Mouse (Mus musculus) thymus, adult 2 months (tissue): Measurements from ENCODE around the gene Pcare. TPM values are rescaled to one million over a fixed set of nuclear protein-coding genes. Genes with fewer than 3 reads are reported as not detected.
"Not testable (repeated sequence)": the region's sequence is repeated elsewhere in the genome, so short reads cannot be mapped to it uniquely, and the experiment has no call there.

Experiments used
- DNase-seq: peaks from one replicate; pipeline ENCODE4 v3.0.0; 2021
- H3K27ac ChIP-seq: fragments of 200-500 bp; 2 replicates; pipeline ENCODE4 v1.5.1; 2012; ENCODE audit warnings: low read length, control low read depth; ENCODE audit not compliant: control insufficient read depth, insufficient read depth
- H3K27me3 ChIP-seq: fragments of 200-500 bp; 2 replicates; pipeline ENCODE4 v1.6.1; 2012; ENCODE audit warnings: mild to moderate bottlenecking, low read length, moderate library complexity, mixed read lengths; ENCODE audit not compliant: control insufficient read depth, insufficient read depth
- H3K36me3 ChIP-seq: fragments of 200-500 bp; 2 replicates; pipeline ENCODE4 v1.6.1; 2012; ENCODE audit warnings: mild to moderate bottlenecking, low read length, moderate library complexity; ENCODE audit not compliant: control insufficient read depth, insufficient read depth
- H3K4me1 ChIP-seq: fragments of 200-500 bp; replicated peaks from 2 replicates; pipeline ENCODE4 v1.6.1; 2012; ENCODE audit warnings: low read length; ENCODE audit not compliant: control insufficient read depth, insufficient read depth
- H3K4me3 ChIP-seq: fragments of 200-500 bp; 2 replicates; pipeline ENCODE4 v1.5.1; 2012; ENCODE audit warnings: mild to moderate bottlenecking, low read length, control low read depth, moderate library complexity; ENCODE audit not compliant: control insufficient read depth, insufficient read depth
- CTCF ChIP-seq: fragments of 200-500 bp; IDR thresholded peaks from 2 replicates; pipeline ENCODE4 v1.5.1; 2012; ENCODE audit warnings: mild to moderate bottlenecking, control low read depth, low read length, moderate library complexity, borderline replicate concordance; ENCODE audit not compliant: control insufficient read depth, poor library complexity, insufficient read depth; ENCODE audit errors: extremely low read depth
- POLR2A ChIP-seq: fragments of 200-500 bp; IDR thresholded peaks from 2 replicates; pipeline ENCODE4 v1.6.1; 2012; ENCODE audit warnings: mild to moderate bottlenecking, low read length, control low read depth, moderate library complexity; ENCODE audit not compliant: control insufficient read depth, poor library complexity, insufficient read depth; ENCODE audit errors: extremely low read depth
- WGBS: fragments of 180-500 bp; shearing (Covaris S2); methylation state at CpG from one replicate; pipeline ENCODE4 v1.1.7; 2018; 5-methylcytosine and 5-hydroxymethylcytosine counted together
- polyA plus RNA-seq: library from polyadenylated mRNA; depleted of rRNA; stranded (reverse); fragments of >200 nt; gene quantifications from 2 replicates; pipeline ENCODE4 v1.2.3, GENCODE M21; 2012

Pcare gene
- polyA plus RNA-seq, 1 experiment, result not detected

- no peak overlapping the region for H3K27ac ChIP-seq
- no peaks in the 10 kb centered on the region for H3K4me1 ChIP-seq
- TF ChIP-seq POLR2A (no peak), CTCF (no peak)
- H3K36me3 ChIP-seq, result no peaks in the 10 kb centered on the region
- DNase-seq, result no peak
- WGBS, result 90% methylated on average over 4 of the region's 4 CpGs
- no peak overlapping the region for H3K4me3 ChIP-seq
- no peaks in the 10 kb centered on the region for H3K27me3 ChIP-seq
Observed at GRCm38 (mm10) chr17:71780945-71781344, 28.3 kb upstream of the Pcare start.

DNA sequence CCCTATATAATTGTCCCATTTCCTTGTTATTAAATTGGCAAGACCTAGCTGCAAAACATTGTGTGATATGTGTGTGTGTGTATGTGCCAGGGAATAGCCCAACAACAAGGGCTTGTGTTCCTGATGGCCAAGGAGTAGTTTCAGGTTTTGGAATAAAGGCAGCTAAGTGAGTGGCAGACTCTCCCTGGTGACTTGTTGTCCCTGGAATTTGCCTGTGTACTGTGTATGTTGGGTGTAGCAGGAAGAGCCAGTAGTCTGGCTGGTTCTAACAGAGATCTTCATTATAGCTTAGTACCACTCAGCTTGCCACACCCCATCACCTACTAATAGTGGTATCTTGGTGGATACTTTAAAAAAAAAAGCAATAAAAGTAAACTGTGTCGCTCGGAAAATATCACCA, 27.8 kb upstream of the Pcare start:
- Histone ChIP-seq H3K27ac (no peak overlapping the region), H3K27me3 (no peaks in the 10 kb centered on the region), H3K4me1 (no peaks in the 10 kb centered on the region), H3K36me3 (no peaks in the 10 kb centered on the region), H3K4me3 (no peak overlapping the region)
- no peak for TF ChIP-seq CTCF
- TF ChIP-seq POLR2A, result no peak
- DNase-seq, result no peak
- WGBS, result 92% methylated on average over 2 of the region's 2 CpGs

- Histone ChIP-seq H3K36me3 (no peaks in the 10 kb centered on the region), H3K27ac (no peak overlapping the region), H3K4me3 (no peak overlapping the region), H3K4me1 (no peaks in the 10 kb centered on the region), H3K27me3 (no peaks in the 10 kb centered on the region)
- WGBS, result 87% methylated on average over 3 of the region's 3 CpGs
- DNase-seq, result no peak
- no peak for TF ChIP-seq POLR2A
- TF ChIP-seq CTCF, result no peak
Observed at GRCm38 (mm10) chr17:71778696-71779095, 26.0 kb upstream of the Pcare start.

GRCm38 (mm10) chr17:71775279-71775678, 22.6 kb upstream of the Pcare start:
- 77% methylated on average over 4 of the region's 4 CpGs for WGBS
- Histone ChIP-seq H3K27ac (no peak overlapping the region), H3K4me3 (no peak overlapping the region), H3K36me3 (no peaks in the 10 kb centered on the region), H3K27me3 (no peaks in the 10 kb centered on the region), H3K4me1 (no peaks in the 10 kb centered on the region)
- no peak for TF ChIP-seq CTCF
- TF ChIP-seq POLR2A, result no peak
- DNase-seq, result no peak

GRCm38 (mm10) chr17:71774173-71774572, 21.5 kb upstream of the Pcare start:
- H3K27me3 ChIP-seq, result no peaks in the 10 kb centered on the region
- H3K27ac ChIP-seq, result no peak overlapping the region
- H3K36me3 ChIP-seq, result no peaks in the 10 kb centered on the region
- TF ChIP-seq POLR2A (no peak), CTCF (no peak)
- no peak for DNase-seq
- 84% methylated on average over 4 of the region's 4 CpGs for WGBS
- H3K4me1 ChIP-seq, result no peaks in the 10 kb centered on the region
- no peak overlapping the region for H3K4me3 ChIP-seq

- WGBS, result 92% methylated on average over 3 of the region's 3 CpGs
- Histone ChIP-seq H3K4me3 (no peak overlapping the region), H3K4me1 (no peaks in the 10 kb centered on the region), H3K36me3 (no peaks in the 10 kb centered on the region), H3K27ac (no peak overlapping the region), H3K27me3 (no peaks in the 10 kb centered on the region)
- DNase-seq, result no peak
- TF ChIP-seq CTCF (no peak), POLR2A (no peak)
Observed at GRCm38 (mm10) chr17:71770696-71771095, 18.0 kb upstream of the Pcare start.

GRCm38 (mm10) chr17:71769564-71769963, 16.9 kb upstream of the Pcare start:
- no peaks in the 10 kb centered on the region for H3K36me3 ChIP-seq
- no peak for TF ChIP-seq POLR2A
- TF ChIP-seq CTCF, result no peak
- no peak for DNase-seq
- no peaks in the 10 kb centered on the region for H3K4me1 ChIP-seq
- H3K27ac ChIP-seq, result no peak overlapping the region
- WGBS, result 70% methylated on average over 6 of the region's 6 CpGs
- no peak overlapping the region for H3K4me3 ChIP-seq
- H3K27me3 ChIP-seq, result no peaks in the 10 kb centered on the region

DNA sequence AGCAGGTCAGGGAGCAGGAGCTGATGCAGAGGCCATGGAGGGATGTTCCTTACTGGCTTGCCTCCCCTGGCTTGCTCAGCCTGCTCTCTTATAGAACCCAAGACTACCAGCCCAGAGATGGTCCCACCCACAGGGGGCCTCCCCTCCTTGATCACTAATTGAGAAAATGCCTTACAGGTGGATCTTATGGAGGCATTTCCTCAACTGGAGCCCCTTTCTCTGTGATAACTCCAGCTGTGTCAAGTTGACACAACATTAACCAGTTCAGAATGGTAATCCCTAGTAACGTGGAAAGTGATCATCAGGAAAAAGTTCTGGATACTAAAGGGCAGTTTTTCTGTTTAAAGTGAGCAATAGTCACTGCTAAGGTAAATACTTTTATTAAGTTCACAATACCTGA, 15.5 kb upstream of the Pcare start, which contains the start of gene Clip4:
Gene Clip4, plus strand, starts transcription at position 301 of the 400 bp plus-strand sequence.
- 87% methylated on average over 1 of the region's 1 CpGs for WGBS
- H3K27ac ChIP-seq, H3K4me1 ChIP-seq, DNase-seq, H3K27me3 ChIP-seq, H3K36me3 ChIP-seq, H3K4me3 ChIP-seq: not testable (repeated sequence)
